Mouse (Mus musculus): Measurements from ENCODE around the gene Thbs1.

DNA sequence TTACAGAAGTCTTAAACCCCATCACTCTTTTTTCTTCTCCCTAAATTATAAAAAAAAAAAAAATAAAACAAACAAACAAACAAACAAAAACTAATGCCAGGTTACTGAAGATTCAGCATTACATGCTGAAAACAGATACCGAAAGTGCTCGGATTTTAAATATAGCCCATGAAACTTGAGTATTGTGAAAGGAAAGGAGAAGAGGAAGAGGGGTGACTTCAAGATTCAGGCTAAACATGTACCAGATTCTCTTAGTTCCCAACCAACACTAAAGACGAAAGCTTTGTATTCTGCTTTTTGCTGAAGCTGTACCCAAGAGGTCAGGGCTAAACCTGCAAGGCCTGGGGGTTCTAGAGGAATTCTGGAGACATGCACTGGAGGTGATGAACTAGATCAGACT, 46.4 kb downstream of the Thbs1 start:
- TF ChIP-seq CTCF (IDR thresholded peaks at IDR 0.05; ENCODE audit: borderline replicate concordance, insufficient read depth, low read depth, low read length) (no peak), POLR2A (IDR thresholded peaks at IDR 0.05; ENCODE audit: borderline replicate concordance, insufficient read depth, low read length) (no peak)

All from cerebellum, adult 2 months (tissue).